Mouse (Mus musculus) lung, postnatal 0 days (tissue): ENCODE measurements around the gene Ubxn10. TPM values are rescaled to one million over a fixed set of nuclear protein-coding genes. Genes with fewer than 3 reads are reported as not detected.

Experiments
- ATAC-seq: fragments of 200-750 bp; cut with Nextera tagmentation; 2 replicates; pipeline ENCODE4 v1.8.0; 2017; ENCODE audit warnings: moderate library complexity
- DNase-seq: peaks from one replicate; pipeline ENCODE4 v3.0.0-alpha.2; 2016; ENCODE audit warnings: low spot score
- H3K27ac ChIP-seq: fragments of 300-500 bp; sonication (generic); 2 replicates; pipeline ENCODE4 v1.5.1; 2014; ENCODE audit warnings: antibody characterized with exemption, mild to moderate bottlenecking, low read length, mixed read lengths
- H3K27me3 ChIP-seq: fragments of 300-500 bp; sonication (generic); replicated peaks from 2 replicates; pipeline ENCODE4 v1.6.1; 2014; ENCODE audit warnings: low read length, mixed read lengths; ENCODE audit not compliant: insufficient read depth
- H3K36me3 ChIP-seq: fragments of 300-500 bp; sonication (generic); 2 replicates; pipeline ENCODE4 v1.6.1; 2014; ENCODE audit warnings: low read length, mixed read lengths; ENCODE audit not compliant: insufficient read depth
- H3K4me1 ChIP-seq: fragments of 300-500 bp; sonication (generic); 2 replicates; pipeline ENCODE4 v1.6.1; 2014; ENCODE audit warnings: antibody characterized with exemption, low read depth, low read length, mixed read lengths; ENCODE audit not compliant: insufficient read depth
- H3K4me2 ChIP-seq: fragments of 300-500 bp; sonication (generic); replicated peaks from 2 replicates; pipeline ENCODE4 v1.6.1; 2014; ENCODE audit warnings: low read depth, mild to moderate bottlenecking, low read length, moderate library complexity, mixed read lengths
- H3K4me3 ChIP-seq: fragments of 300-500 bp; sonication (generic); 2 replicates; pipeline ENCODE4 v1.5.1; 2014; ENCODE audit warnings: low read depth, low read length
- H3K9ac ChIP-seq: fragments of 300-500 bp; sonication (generic); replicated peaks from 2 replicates; pipeline ENCODE4 v1.6.1; 2014; ENCODE audit warnings: low read depth, mild to moderate bottlenecking
- H3K9me3 ChIP-seq: fragments of 300-500 bp; sonication (generic); 2 replicates; pipeline ENCODE4 v1.6.1; 2016; ENCODE audit warnings: low read length, mixed read lengths
- CTCF ChIP-seq: IDR thresholded peaks from 2 replicates; pipeline ENCODE4 v1.5.1; 2016; ENCODE audit warnings: antibody characterized with exemption, mild to moderate bottlenecking
- EP300 ChIP-seq: IDR thresholded peaks from 2 replicates; pipeline ENCODE4 v1.6.1; 2016; ENCODE audit warnings: antibody characterized with exemption, mild to moderate bottlenecking, control low read depth
- WGBS: fragments of 180-500 bp; shearing (Covaris S2); extraction: QIAGEN DNeasy Blood & Tissue Kit; methylation state at CpG from one replicate; pipeline ENCODE4 v1.1.7; 2014; 5-methylcytosine and 5-hydroxymethylcytosine counted together
- polyA plus RNA-seq: library from polyadenylated mRNA; unstranded; fragments of >200 nt; fragmentation: Nextera tagmentation; extraction: Ambion mirVana; gene quantifications from 2 replicates; pipeline ENCODE4 v1.2.1, GENCODE M21; 2015

The Ubxn10 gene
- polyA plus RNA-seq, 1 experiment from 2014 or later: 10.1 TPM

DNA sequence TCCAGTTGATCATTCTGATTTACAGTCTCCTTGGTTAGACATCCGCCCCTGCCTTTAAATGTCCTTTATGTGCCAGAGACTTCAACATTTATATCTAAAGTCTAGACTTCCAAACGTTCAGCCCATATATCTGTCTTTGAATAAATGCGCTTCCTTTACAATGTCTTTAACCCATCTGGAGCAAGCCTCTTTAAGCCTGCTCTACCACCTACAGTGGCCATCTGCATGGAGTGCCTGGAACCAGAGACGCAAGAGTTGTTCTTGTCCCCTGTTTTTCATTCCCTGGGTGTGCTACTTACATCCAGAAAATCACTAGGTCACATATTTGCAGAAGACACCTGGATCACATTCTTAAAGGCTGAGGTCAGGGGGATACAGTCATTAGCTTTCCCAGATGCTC, 56.8 kb downstream of the Ubxn10 start:
- WGBS: 69% methylated on average over 4 of the region's 4 CpGs
- no peak overlapping the region for H3K27ac ChIP-seq
- no peaks in the 10 kb centered on the region for H3K9me3 ChIP-seq
- no peak for TF ChIP-seq CTCF
- no peak for TF ChIP-seq EP300
- no peaks in the 10 kb centered on the region for H3K36me3 ChIP-seq
- H3K9ac ChIP-seq: no peak overlapping the region
- ATAC-seq (no peak), DNase-seq (no peak)
- H3K27me3 ChIP-seq: no peaks in the 10 kb centered on the region
- H3K4me3 ChIP-seq: no peak overlapping the region
- H3K4me2 ChIP-seq: no peak overlapping the region
- no peaks in the 10 kb centered on the region for H3K4me1 ChIP-seq

DNA sequence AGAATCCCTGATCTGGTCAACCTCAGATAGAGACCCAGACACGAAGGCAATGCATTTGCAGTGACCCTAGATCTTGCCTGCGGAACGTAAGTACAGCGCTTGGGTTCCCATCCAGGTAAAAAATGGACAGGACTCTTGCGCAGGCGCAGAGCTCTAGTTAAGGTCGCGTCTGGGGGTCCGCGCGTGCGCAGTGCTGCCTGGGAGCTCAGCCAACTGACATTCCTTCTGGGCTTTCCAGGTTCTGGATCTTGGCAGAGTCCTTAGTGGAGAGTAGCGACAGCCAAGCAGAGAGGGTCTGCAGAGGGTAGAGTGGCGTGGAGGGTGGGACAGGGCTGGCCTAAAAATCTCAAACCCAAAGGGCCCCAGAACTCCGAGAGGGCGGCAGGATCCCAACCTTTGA, 59.4 kb downstream of the Ubxn10 start:
- Histone ChIP-seq H3K4me2 (no peak overlapping the region), H3K9me3 (no peaks in the 10 kb centered on the region), H3K4me3 (no peak overlapping the region), H3K27ac (no peak overlapping the region), H3K9ac (no peak overlapping the region), H3K27me3 (no peaks in the 10 kb centered on the region), H3K36me3 (no peaks in the 10 kb centered on the region), H3K4me1 (no peaks in the 10 kb centered on the region)
- DNase-seq: no peak
- TF ChIP-seq CTCF (no peak), EP300 (no peak)
- no peak for ATAC-seq
- 17% methylated on average over 16 of the region's 16 CpGs for WGBS

DNA sequence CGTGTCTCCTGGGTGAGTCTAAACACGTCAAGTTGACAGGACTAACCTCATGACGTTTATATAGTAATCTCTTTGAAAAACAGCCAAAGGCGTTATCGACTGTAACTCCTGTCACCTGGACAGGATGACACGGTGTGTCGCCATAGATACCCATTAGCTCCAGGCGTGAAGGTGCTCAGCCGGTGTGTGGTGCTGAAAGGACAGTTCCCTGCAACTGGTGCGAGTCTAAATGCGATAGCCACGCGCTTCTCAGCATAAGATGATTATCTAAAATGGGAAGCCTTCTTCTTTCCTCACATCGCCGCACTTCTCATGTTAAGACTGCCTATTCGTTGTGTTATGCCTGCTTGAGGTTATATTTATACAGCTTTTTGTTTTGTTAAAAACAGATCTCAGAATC, 60.5 kb downstream of the Ubxn10 start:
- Histone ChIP-seq H3K27me3 (no peaks in the 10 kb centered on the region), H3K4me1 (no peaks in the 10 kb centered on the region), H3K9me3 (no peaks in the 10 kb centered on the region), H3K4me3 (no peak overlapping the region), H3K4me2 (no peak overlapping the region), H3K36me3 (no peaks in the 10 kb centered on the region), H3K9ac (no peak overlapping the region), H3K27ac (no peak overlapping the region)
- TF ChIP-seq EP300: no peak
- no peak for TF ChIP-seq CTCF
- WGBS: 9% methylated on average over 16 of the region's 16 CpGs
- ATAC-seq: no peak
- DNase-seq: peak; percentile 44

DNA sequence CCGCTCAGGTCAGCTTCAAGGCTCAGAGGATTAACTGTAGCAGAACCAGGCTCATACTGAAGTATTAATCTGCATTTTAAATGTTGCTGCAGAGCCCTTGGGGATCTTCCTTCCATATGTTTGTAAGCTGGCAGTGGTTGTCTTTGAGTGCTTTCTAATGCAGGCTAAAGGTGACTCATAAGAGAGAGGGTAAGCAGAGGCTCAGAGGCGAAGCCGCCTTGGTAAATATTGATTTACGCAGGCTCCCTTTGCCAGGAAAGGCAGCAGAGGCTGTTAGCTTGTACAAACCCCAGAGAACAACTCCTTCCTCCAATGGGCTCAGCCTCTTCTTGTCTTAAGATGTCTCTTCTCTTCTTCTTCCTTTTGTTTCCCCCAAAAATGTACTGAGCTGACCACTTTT, 64.8 kb downstream of the Ubxn10 start:
- ATAC-seq: no peak
- no peak overlapping the region for H3K4me2 ChIP-seq
- peak; percentile 25 for DNase-seq
- H3K9ac ChIP-seq: no peak overlapping the region
- no peak overlapping the region for H3K27ac ChIP-seq
- H3K27me3 ChIP-seq: no peaks in the 10 kb centered on the region
- H3K9me3 ChIP-seq: no peaks in the 10 kb centered on the region
- no peak for TF ChIP-seq EP300
- no peaks in the 10 kb centered on the region for H3K4me1 ChIP-seq
- H3K4me3 ChIP-seq: no peak overlapping the region
- no peaks in the 10 kb centered on the region for H3K36me3 ChIP-seq
- WGBS: 53% methylated on average over 4 of the region's 4 CpGs

DNA sequence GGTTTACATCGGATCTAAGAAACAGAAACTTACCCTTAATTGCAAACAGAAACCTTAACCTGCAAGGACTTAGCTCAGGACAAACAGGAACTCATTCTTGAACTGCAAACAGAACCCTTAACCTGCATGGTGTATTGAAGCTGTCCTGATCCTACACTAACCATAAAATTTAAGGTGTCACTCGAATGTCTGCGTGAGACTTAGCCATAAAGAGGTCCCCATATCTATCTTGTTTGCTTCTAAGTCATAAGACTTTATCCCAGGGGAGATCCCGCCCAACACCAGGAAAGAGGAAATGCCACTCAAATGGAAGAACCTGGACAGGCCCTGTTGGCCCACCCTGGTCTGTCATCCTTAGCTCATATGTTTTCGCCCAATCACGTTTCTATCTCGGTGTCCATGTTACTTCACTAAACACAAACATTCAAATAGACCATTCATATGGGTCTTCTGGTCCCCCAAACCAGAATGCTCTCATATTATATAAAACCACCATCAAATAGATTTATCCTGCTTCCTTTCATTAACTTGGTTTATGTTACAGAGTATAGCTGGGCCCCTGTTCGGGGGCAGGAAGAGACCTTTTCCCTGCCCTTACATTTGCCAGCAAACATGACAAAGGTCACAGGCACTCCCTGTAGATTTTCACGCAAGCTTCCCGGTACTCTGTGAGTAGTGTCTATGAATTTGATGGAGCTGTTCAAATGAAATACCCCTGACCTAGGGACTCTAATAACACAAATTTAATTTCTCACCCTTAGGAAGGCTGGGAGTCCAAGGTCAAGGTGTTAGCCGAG, 66.7 kb downstream of the Ubxn10 start:
- DNase-seq (no peak), ATAC-seq (no peak)
- WGBS: 59% methylated on average over 11 of the region's 11 CpGs
- no peak for TF ChIP-seq CTCF
- no peak for TF ChIP-seq EP300
- Histone ChIP-seq H3K4me2 (no peak overlapping the region), H3K4me3 (no peak overlapping the region), H3K9me3 (no peaks in the 10 kb centered on the region), H3K4me1 (no peaks in the 10 kb centered on the region), H3K9ac (no peak overlapping the region), H3K27ac (no peak overlapping the region), H3K36me3 (no peaks in the 10 kb centered on the region), H3K27me3 (no peaks in the 10 kb centered on the region)

DNA sequence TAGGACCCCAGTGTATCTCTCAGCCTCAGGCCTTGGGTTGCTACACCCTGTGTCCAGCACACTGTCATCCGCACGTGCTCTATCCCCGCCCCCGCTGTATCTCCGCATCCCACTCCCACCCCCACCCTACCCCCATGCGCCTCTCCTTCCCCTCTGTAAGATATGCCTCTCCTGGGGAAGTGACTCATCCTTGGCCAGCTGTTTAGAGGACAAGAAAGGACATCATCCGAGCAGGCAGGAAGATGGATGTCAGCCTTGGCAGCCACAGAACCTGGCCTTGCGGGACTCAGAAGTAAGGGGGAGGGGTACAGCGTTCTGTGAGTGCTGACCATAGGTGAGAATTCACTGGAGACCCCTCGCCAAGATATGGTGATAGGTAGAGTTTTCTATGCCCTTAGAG, 70.4 kb downstream of the Ubxn10 start:
- TF ChIP-seq CTCF (no peak), EP300 (no peak)
- Histone ChIP-seq H3K4me2 (no peak overlapping the region), H3K27ac (no peak overlapping the region), H3K9ac (no peak overlapping the region), H3K4me3 (no peak overlapping the region), H3K27me3 (no peaks in the 10 kb centered on the region), H3K9me3 (no peaks in the 10 kb centered on the region), H3K36me3 (no peaks in the 10 kb centered on the region), H3K4me1 (no peaks in the 10 kb centered on the region)
- WGBS: 39% methylated on average over 8 of the region's 10 CpGs
- DNase-seq (no peak), ATAC-seq (no peak)
